Mouse (Mus musculus) right cerebral cortex, postnatal 10 days (tissue): Measurements from ENCODE around the gene Med13l.

ENCODE experiments used
- DNase-seq, 2 experiments: peaks; one replicate each; pipeline ENCODE4 v3.0.0; 2021; ENCODE audit warnings: low spot score in 2 of 2

Gene Med13l

GRCm38 (mm10) chr5:118560385-118561085, at the start of gene Med13l:
TSS of gene Med13l (plus strand) at chr5:118560679.
- DNase-seq = peak; percentile 57 to 74

DNA sequence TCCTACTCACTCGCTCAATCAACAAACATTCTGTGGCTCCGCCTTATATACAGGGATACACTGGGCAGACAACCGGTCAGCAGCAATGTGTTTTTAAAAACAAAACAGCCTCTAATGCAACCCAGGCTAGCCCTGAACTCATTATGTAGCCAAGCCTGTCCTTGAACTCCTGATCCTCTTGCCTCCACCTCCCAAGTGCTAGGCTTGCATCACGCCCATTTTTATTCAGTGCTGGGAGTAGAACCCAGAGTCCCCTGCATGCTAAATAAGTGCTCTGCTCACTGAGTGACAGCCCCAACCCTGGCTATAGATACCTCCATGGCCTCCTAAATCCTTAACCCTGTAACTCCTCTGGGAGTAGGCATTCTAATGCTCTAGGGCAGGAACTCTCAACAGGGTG, 49.5 kb upstream of the Med13l start:
- no peak for DNase-seq

DNA sequence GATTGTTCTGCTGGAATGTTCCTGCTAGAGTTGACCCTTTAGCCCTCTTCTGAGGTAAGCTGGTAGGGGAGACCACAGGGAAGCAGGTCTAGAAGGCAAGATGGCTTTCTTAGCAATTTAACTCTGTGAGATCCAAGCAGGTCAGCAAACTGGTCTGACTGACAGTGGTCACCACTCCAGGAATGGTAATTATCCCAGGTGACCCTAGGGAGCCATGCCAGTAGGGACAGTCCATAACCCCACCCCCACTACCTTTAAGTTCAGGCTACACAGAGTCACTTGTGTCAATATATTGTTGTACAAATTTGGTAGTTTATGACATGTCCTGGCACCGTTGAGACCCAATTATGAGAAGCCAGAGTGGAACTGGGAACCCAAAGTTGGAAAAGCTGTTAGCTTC, 47.5 kb upstream of the Med13l start:
- no peak for DNase-seq

DNA sequence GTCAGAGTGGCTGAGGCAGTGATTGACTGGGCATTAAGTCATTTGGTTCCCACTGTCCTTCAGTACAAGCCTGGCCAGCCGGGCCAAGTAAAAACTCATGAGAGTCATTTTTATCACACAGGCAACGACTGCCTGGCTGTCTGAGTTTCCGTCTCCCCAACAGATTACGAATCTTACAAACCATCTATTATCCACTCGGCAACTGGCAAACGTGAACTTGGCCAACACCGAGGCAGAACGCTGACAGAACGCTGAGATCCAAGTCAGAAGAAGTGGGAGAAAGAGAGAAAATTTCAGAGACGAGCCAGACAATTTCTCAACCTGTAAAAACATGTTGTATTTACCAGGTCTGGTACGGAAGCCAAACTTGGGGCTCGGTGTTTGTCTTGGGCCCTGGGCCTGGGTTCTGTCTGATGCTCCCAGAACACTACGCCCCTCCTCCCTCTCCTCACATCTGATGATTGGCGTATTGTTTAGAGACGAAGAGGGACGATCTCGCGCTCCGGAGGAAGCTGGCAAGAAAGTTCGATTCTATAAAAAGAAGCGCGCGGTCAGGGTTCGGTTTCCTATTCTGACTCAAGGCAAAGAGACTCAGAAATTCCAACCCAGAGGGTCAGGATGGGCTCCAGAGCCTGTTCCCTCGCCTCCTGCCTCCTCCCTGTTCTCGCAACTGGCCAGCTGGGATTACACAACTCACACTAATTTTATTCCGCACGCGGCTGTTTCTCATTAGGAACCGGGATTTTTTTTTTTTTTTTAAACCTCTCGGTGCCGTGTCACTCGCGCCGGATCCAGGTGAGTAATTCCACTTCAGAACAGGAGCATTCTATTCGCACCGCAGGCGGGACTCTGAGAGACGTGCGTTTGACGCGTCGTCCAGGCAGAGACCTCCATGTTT, 46.6 kb upstream of the Med13l start:
- peak; percentile 60 to 74 for DNase-seq

DNA sequence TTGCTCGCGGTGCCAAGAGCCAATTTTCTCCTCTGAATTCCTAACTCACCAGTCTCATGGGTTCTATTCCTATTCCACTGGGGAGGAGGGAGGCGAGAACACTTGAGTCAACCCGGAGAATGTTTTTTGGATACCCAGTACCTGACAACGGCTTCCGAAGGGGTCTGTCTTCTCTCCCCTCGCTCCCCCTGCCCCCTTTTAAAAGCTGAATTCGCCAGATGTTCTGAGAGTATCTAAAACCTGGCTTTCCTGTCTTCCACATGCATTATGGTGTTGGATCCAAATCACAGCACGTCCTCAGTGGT, 46.0 kb upstream of the Med13l start:
- no peak for DNase-seq

DNA sequence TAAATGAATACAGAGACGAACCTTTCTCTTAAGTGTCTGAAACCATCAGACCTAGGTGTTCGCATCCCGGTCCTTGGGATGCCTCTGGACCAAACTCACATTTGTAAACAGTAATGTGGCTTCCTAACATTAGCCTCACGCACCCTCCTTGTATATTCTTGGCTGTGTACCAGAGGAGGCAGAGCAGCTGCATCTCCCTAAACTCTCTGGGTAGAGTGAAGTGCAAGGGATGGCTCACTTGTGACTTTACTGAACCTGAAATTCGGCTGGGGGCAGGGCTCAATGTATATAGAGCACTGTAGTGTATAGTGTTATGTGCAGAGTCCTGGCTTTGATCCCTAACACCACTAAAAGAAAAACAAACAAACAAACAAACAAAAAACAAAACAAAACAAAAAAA, 45.6 kb upstream of the Med13l start:
- no peak for DNase-seq

- peak; percentile 85 to 92 for DNase-seq
These were observed 45.2 kb upstream of the Med13l start for GRCm38 (mm10) chr5:118515280-118515721.

- no peak for DNase-seq
These were observed 44.4 kb upstream of the Med13l start for GRCm38 (mm10) chr5:118516066-118516465.

GRCm38 (mm10) chr5:118516470-118516869, 44.0 kb upstream of the Med13l start:
- no peak for DNase-seq

DNA sequence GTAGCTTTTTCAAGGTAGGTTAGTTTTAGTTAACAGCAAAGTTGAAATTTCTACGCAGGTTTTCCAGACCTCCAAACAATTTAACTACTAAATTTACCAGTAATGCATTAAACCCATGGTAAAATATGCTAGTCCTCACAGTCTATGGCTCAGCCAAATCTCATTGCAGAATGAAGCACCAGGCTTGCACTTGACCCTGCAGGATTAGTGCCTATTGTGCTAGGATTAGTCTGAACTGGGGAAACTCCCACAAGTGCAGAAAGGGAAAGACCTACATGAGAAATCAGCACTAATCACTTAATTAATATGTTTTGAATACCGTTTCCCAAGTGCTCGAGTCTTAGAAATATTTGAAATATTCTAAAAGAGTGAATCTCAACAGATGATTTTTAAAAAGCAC, 40.0 kb upstream of the Med13l start:
- no peak for DNase-seq

DNA sequence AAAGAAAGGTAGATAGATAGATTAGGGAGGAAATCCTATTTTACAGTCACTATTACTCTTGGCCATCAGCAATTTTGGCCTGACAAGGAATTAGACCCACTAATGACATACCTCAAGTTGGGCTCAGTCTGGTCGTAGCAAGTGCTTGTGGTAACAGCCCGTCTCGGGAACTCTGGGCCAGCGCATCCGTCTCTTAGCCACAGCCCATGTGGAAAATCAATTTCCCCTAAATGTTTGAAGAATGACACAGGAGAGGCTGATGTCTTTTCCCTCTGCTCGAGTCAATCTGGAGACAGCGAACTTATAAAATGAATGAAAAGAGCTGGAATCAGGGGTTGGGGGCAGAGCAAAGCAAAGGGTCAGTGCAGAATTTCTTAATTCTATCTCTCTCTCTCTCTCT, 36.1 kb upstream of the Med13l start:
- DNase-seq = no peak

GRCm38 (mm10) chr5:118525634-118526033, 34.8 kb upstream of the Med13l start:
- no peak for DNase-seq

- no peak for DNase-seq
These were observed 34.0 kb upstream of the Med13l start for GRCm38 (mm10) chr5:118526504-118526903.

DNA sequence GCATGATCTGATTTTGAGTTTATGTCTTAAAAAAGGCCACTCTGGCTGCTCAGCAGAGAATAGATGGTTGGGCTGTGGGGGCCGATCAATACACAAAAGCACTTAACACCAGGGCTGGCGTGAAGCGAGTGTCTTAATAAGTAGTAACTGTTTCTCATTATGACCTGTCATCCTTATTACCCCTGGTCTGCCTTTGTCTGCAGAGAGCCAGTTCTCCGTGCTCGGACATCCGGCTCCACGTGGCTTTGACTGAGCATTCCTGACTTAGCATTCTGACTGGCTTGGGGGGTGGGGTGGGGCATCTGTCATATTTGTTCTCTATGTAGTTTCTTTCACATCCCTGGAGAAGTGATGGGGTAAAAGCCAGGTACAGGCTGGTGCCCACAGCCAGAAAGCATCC, 31.2 kb upstream of the Med13l start:
- DNase-seq = no peak

DNA sequence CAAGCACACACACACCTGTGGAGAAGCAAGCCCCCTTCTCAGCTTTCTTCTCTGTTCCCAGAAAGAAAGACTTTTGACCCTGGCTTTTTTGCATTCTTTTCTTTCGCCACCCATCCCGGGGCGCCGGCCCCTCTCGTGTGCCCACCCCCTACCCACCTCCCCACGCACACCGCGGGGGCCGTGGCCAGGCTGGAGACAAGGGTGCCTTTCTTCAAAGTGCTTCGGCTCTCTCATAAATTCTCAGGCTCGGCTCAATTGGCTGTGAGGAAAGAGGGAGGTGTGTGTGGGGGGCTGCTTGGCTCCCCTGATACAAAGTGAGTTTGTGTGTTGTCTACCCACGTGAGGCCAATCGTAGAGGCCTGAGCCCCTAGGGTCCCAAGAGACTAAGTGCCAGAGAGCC, 28.4 kb upstream of the Med13l start:
- DNase-seq = no peak

GRCm38 (mm10) chr5:118532659-118533058, 27.8 kb upstream of the Med13l start:
- DNase-seq = peak; percentile 84 to 89

DNA sequence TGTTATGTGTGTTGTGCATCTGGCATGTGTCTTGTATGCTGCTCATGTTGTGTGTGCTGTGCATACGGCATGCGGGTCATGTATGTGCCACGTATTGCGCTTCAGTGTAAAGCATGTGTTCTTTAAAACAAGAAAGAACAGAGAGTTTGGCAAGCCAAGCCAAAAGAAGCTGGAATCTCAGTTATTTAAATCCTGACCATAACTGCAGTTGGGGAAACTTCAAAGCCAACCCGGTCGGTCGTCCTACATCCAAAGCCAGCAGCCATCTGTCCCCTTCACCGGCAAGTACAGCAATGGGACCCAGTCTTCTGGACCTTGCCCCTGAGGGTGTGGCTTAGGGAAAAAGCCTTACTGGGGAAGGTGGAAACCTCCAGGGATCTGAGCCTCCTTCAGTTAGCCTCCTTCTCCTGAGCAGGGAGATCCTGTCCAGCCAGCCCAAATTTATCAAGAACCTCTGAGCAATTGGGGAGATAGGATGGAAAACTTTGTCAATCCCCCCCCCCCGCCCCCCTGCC, 26.0 kb upstream of the Med13l start:
- DNase-seq = no peak

DNA sequence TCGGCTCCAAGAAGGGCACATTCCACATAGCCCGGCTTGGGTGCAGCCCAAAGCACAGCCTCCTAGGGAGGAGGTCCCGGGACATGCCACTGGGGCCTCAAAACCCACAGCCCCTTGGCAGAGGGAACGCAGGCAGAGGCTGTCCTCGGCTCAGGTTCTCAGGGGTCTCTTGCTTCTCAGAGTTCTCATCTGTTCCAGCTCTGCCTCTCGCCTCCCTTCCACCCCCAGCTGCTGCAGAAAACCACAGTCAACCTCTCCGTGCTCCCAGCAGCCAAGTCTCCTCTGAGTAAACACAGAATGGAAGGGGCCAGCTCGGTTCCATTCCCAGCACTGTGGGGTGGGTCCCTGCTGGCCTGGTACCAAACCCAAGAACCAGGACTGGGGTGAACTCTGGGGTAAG, 25.3 kb upstream of the Med13l start:
- peak in 1 of 2 experiments; percentile 38 for DNase-seq

GRCm38 (mm10) chr5:118538487-118538886, 22.0 kb upstream of the Med13l start:
- no peak for DNase-seq

- no peak for DNase-seq
These were observed 16.7 kb upstream of the Med13l start for GRCm38 (mm10) chr5:118543816-118544215.

GRCm38 (mm10) chr5:118550493-118550892, 10.0 kb upstream of the Med13l start:
- no peak for DNase-seq

- no peak for DNase-seq
These were observed 7.2 kb upstream of the Med13l start for GRCm38 (mm10) chr5:118553290-118553689.

DNA sequence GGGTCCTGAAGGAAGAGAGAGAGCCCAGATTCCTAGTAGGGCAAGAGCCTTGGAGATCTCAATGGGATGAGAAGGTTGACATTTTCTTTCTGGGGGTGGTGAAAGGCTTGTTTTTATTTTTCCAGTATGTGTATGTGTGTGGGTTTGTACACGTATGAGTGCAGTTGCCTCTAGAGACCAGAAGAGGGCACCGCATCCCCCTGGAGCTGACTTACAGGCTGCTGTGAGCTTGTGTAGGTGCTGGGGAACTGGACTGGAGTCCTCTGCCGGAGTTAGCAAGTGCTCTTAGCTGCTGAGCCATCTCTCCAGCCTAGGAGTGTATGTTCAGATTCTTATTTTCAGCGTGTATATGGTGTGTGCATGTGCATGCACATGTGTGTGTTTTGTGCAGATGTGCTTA, 5.2 kb upstream of the Med13l start:
- DNase-seq = no peak
